Mouse (Mus musculus) forebrain, embryonic 16.5 days (tissue): ENCODE measurements at regions not wholly inside any gene's neighbourhood (a gene's known extent, or its start where the extent isn't known, plus 50 kb on each side); places are given as distances from the start of the nearest gene placed in this dataset.
A peak's percentile ranks its signal among the peaks of the same experiment; 100 is the strongest.

Source experiments
- ATAC-seq: fragments of 200-750 bp; cut with Nextera tagmentation; 2 replicates; pipeline ENCODE4 v1.8.0; 2017; ENCODE audit warnings: mild to moderate bottlenecking, moderate library complexity
- H3K27ac ChIP-seq: fragments of 300-500 bp; sonication (generic); 2 replicates; pipeline ENCODE4 v1.5.1; 2014; ENCODE audit warnings: low read length, control low read depth
- H3K27me3 ChIP-seq: fragments of 300-500 bp; sonication (generic); replicated peaks from 2 replicates; pipeline ENCODE4 v1.6.1; 2014; ENCODE audit warnings: low read length; ENCODE audit not compliant: control insufficient read depth, insufficient read depth
- H3K36me3 ChIP-seq: fragments of 300-500 bp; sonication (generic); 2 replicates; pipeline ENCODE4 v1.6.1; 2014; ENCODE audit not compliant: control insufficient read depth, insufficient read depth
- H3K4me1 ChIP-seq: fragments of 300-500 bp; sonication (generic); replicated peaks from 2 replicates; pipeline ENCODE4 v1.6.1; 2014; ENCODE audit warnings: low read length; ENCODE audit not compliant: control insufficient read depth, insufficient read depth
- H3K4me2 ChIP-seq: fragments of 300-500 bp; sonication (generic); 2 replicates; pipeline ENCODE4 v1.6.1; 2014; ENCODE audit warnings: mild to moderate bottlenecking, low read length, control low read depth
- H3K4me3 ChIP-seq: fragments of 300-500 bp; sonication (generic); replicated peaks from 2 replicates; pipeline ENCODE4 v1.5.1; 2014; ENCODE audit warnings: mild to moderate bottlenecking, low read length, control low read depth
- H3K9ac ChIP-seq: fragments of 300-500 bp; sonication (generic); replicated peaks from 2 replicates; pipeline ENCODE4 v1.6.1; 2014; ENCODE audit warnings: low read depth, low read length, control low read depth
- H3K9me3 ChIP-seq: fragments of 300-500 bp; sonication (generic); 2 replicates; pipeline ENCODE4 v1.6.1; 2016; ENCODE audit warnings: low read length; ENCODE audit not compliant: control insufficient read depth
- WGBS: fragments of 180-500 bp; shearing (Covaris S2); extraction: QIAGEN DNeasy Blood & Tissue Kit; methylation state at CpG from one replicate; pipeline ENCODE4 v1.1.7; 2014; 5-methylcytosine and 5-hydroxymethylcytosine counted together

GRCm38 (mm10) chr10:46057362-46058198, 480.0 kb downstream of the Hace1 start:
- no peaks in the 10 kb centered on the region for H3K27me3 ChIP-seq
- no peak overlapping the region for H3K9ac ChIP-seq
- peak overlapping the region; percentile 24; the same call in 1 of the 2 replicates for H3K4me2 ChIP-seq
- H3K4me1 ChIP-seq, result no peaks in the 10 kb centered on the region
- ATAC-seq, result peak; percentile 88
- H3K27ac ChIP-seq, result no peak overlapping the region
- no peak overlapping the region for H3K4me3 ChIP-seq
- no peaks in the 10 kb centered on the region for H3K36me3 ChIP-seq
- 26% methylated on average over 14 of the region's 14 CpGs for WGBS
- H3K9me3 ChIP-seq, result no peaks in the 10 kb centered on the region

- H3K27ac ChIP-seq, result no peak overlapping the region
- no peak overlapping the region for H3K9ac ChIP-seq
- WGBS, result 76% methylated on average over 5 of the region's 5 CpGs
- H3K27me3 ChIP-seq, result no peaks in the 10 kb centered on the region
- ATAC-seq, result peak; percentile 36; the same call in 1 of the 2 replicates
- no peaks in the 10 kb centered on the region for H3K4me1 ChIP-seq
- no peak overlapping the region for H3K4me2 ChIP-seq
- no peaks in the 10 kb centered on the region for H3K36me3 ChIP-seq
- no peaks in the 10 kb centered on the region for H3K9me3 ChIP-seq
- no peak overlapping the region for H3K4me3 ChIP-seq
Measured at GRCm38 (mm10) chr10:46058199-46058472, 480.5 kb downstream of the Hace1 start.

- 85% methylated on average over 3 of the region's 3 CpGs for WGBS
- ATAC-seq, result no peak
Measured at GRCm38 (mm10) chr10:46059285-46059684, 481.7 kb downstream of the Hace1 start.

GRCm38 (mm10) chr10:46063831-46064230, 486.2 kb downstream of the Hace1 start:
- Histone ChIP-seq H3K36me3 (no peaks in the 10 kb centered on the region), H3K9me3 (no peaks in the 10 kb centered on the region), H3K4me1 (no peaks in the 10 kb centered on the region), H3K27ac (no peak overlapping the region), H3K27me3 (no peaks in the 10 kb centered on the region), H3K9ac (no peak overlapping the region), H3K4me2 (no peak overlapping the region), H3K4me3 (no peak overlapping the region)
- ATAC-seq, result no peak
- WGBS, result 93% methylated on average over 4 of the region's 4 CpGs

More at GRCm38 (mm10) chr10:46059285-46059684, 481.7 kb downstream of the Hace1 start:
- Histone ChIP-seq H3K9me3 (no peaks in the 10 kb centered on the region), H3K4me3 (no peak overlapping the region), H3K36me3 (no peaks in the 10 kb centered on the region), H3K4me1 (no peaks in the 10 kb centered on the region), H3K9ac (no peak overlapping the region), H3K27me3 (no peaks in the 10 kb centered on the region), H3K27ac (no peak overlapping the region), H3K4me2 (no peak overlapping the region)

GRCm38 (mm10) chr10:46070766-46071165, 493.1 kb downstream of the Hace1 start:
- Histone ChIP-seq H3K36me3 (no peaks in the 10 kb centered on the region), H3K27ac (no peak overlapping the region), H3K9ac (no peak overlapping the region), H3K27me3 (no peaks in the 10 kb centered on the region), H3K9me3 (no peaks in the 10 kb centered on the region), H3K4me1 (peaks cover 12% of the 10 kb centered on the region), H3K4me3 (no peak overlapping the region), H3K4me2 (no peak overlapping the region)
- peak; percentile 68 for ATAC-seq
- 57% methylated on average over 3 of the region's 3 CpGs for WGBS

- WGBS, result 58% methylated on average over 8 of the region's 8 CpGs
- peak; percentile 63 for ATAC-seq
Measured at GRCm38 (mm10) chr10:46071220-46071619, 493.6 kb downstream of the Hace1 start.

GRCm38 (mm10) chr10:46071810-46072549, 494.4 kb downstream of the Hace1 start:
- WGBS, result 59% methylated on average over 12 of the region's 12 CpGs
- peaks cover 12% of the 10 kb centered on the region for H3K4me1 ChIP-seq
- H3K9ac ChIP-seq, result no peak overlapping the region
- peak; percentile 41 for ATAC-seq
- no peaks in the 10 kb centered on the region for H3K36me3 ChIP-seq
- no peak overlapping the region for H3K4me3 ChIP-seq
- H3K27ac ChIP-seq, result no peak overlapping the region
- H3K9me3 ChIP-seq, result no peaks in the 10 kb centered on the region
- H3K27me3 ChIP-seq, result no peaks in the 10 kb centered on the region
- no peak overlapping the region; the same call in 1 of the 2 replicates for H3K4me2 ChIP-seq

More at GRCm38 (mm10) chr10:46071220-46071619, 493.6 kb downstream of the Hace1 start:
- H3K9ac ChIP-seq, result no peak overlapping the region
- no peak overlapping the region for H3K4me3 ChIP-seq
- H3K9me3 ChIP-seq, result no peaks in the 10 kb centered on the region
- H3K27ac ChIP-seq, result no peak overlapping the region
- no peaks in the 10 kb centered on the region for H3K36me3 ChIP-seq
- H3K4me2 ChIP-seq, result no peak overlapping the region
- H3K27me3 ChIP-seq, result no peaks in the 10 kb centered on the region
- peaks cover 12% of the 10 kb centered on the region for H3K4me1 ChIP-seq

- Histone ChIP-seq H3K27ac (no peak overlapping the region), H3K4me3 (no peak overlapping the region), H3K9ac (no peak overlapping the region), H3K36me3 (no peaks in the 10 kb centered on the region), H3K9me3 (no peaks in the 10 kb centered on the region), H3K4me2 (no peak overlapping the region; the same call in 1 of the 2 replicates), H3K4me1 (peaks cover 12% of the 10 kb centered on the region), H3K27me3 (no peaks in the 10 kb centered on the region)
- WGBS, result 47% methylated on average over 16 of the region's 16 CpGs
- ATAC-seq, result peak; percentile 30
Measured at GRCm38 (mm10) chr10:46072550-46073470, 495.2 kb downstream of the Hace1 start.

GRCm38 (mm10) chr10:46087766-46088165, 510.1 kb downstream of the Hace1 start:
- Histone ChIP-seq H3K36me3 (no peaks in the 10 kb centered on the region), H3K9ac (no peak overlapping the region), H3K4me3 (no peak overlapping the region), H3K27me3 (no peaks in the 10 kb centered on the region), H3K9me3 (no peaks in the 10 kb centered on the region), H3K4me1 (no peaks in the 10 kb centered on the region), H3K27ac (no peak overlapping the region), H3K4me2 (no peak overlapping the region)
- 75% methylated on average over 4 of the region's 4 CpGs for WGBS
- ATAC-seq, result no peak
